Mouse (Mus musculus) MEL (cell line): ENCODE results near the gene Nasp. TPM values are rescaled to one million over a fixed set of nuclear protein-coding genes. Genes with fewer than 3 reads are reported as not detected.
A peak's percentile ranks its signal among the peaks of the same experiment; 100 is the strongest.

ENCODE experiments used
- DNase-seq: peaks from one replicate; pipeline ENCODE4 v3.0.0; 2011; ENCODE audit warnings: low read depth, low spot score
- H3K27ac ChIP-seq: 2 replicates; pipeline ENCODE4 v1.5.1; 2012; ENCODE audit warnings: low read depth, mild to moderate bottlenecking, control low read depth, low read length, moderate library complexity; ENCODE audit not compliant: control insufficient read depth
- H3K27me3 ChIP-seq, 2 experiments: fragments of 150-350 bp in 1 of 2; sonication (generic) in 1 of 2; 2 replicates each; pipeline ENCODE4 v1.6.1; 2012; ENCODE audit warnings: low read length in 2 of 2, mild to moderate bottlenecking in 2 of 2, improper control_type of control experiment in 1 of 2, moderate library complexity in 1 of 2; ENCODE audit not compliant: insufficient read depth in 2 of 2, control insufficient read depth in 1 of 2
- H3K36me3 ChIP-seq, 2 experiments: 2 replicates each; pipeline ENCODE4 v1.6.1; 2012 to 2014; ENCODE audit warnings: low read length in 2 of 2, improper control_type of control experiment in 1 of 2, inconsistent platforms in 1 of 2, mild to moderate bottlenecking in 1 of 2; ENCODE audit not compliant: insufficient read depth in 2 of 2, control insufficient read depth in 1 of 2
- H3K4me1 ChIP-seq, 2 experiments: fragments of 150-350 bp in 1 of 2; sonication (generic) in 1 of 2; 2 replicates each; pipeline ENCODE4 v1.6.1; 2012; ENCODE audit warnings: low read length in 2 of 2, improper control_type of control experiment in 1 of 2, mild to moderate bottlenecking in 1 of 2; ENCODE audit not compliant: insufficient read depth in 2 of 2, control insufficient read depth in 1 of 2
- H3K4me3 ChIP-seq, 2 experiments: fragments of 150-350 bp in 1 of 2; sonication (generic) in 1 of 2; 2 replicates each; pipeline ENCODE4 v1.5.1; 2012; ENCODE audit warnings: low read depth in 2 of 2, low read length in 2 of 2, mild to moderate bottlenecking in 2 of 2, moderate library complexity in 2 of 2, control low read depth in 1 of 2, improper control_type of control experiment in 1 of 2; ENCODE audit not compliant: control insufficient read depth in 1 of 2, insufficient read depth in 1 of 2
- H3K79me2 ChIP-seq: 2 replicates; pipeline ENCODE4 v1.6.1; 2012; ENCODE audit warnings: mild to moderate bottlenecking, low read length, moderate library complexity; ENCODE audit not compliant: control insufficient read depth, poor library complexity, insufficient read depth
- H3K9ac ChIP-seq: 2 replicates; pipeline ENCODE4 v1.6.1; 2012; ENCODE audit warnings: low read depth, mild to moderate bottlenecking, control low read depth, low read length, moderate library complexity; ENCODE audit not compliant: control insufficient read depth, poor library complexity, severe bottlenecking
- H3K9me3 ChIP-seq: fragments of 150-350 bp; sonication (generic); replicated peaks from 2 replicates; pipeline ENCODE4 v1.6.1; 2012; ENCODE audit warnings: mild to moderate bottlenecking, low read length, improper control_type of control experiment, moderate library complexity; ENCODE audit not compliant: insufficient read depth
- CHD1 ChIP-seq: IDR thresholded peaks from 2 replicates; pipeline ENCODE4 v1.6.1; 2012; ENCODE audit warnings: low read depth, mild to moderate bottlenecking, inconsistent platforms, low read length, improper control_type of control experiment
- CHD2 ChIP-seq: IDR thresholded peaks from 2 replicates; pipeline ENCODE4 v1.6.1; 2011; ENCODE audit warnings: low read length, improper control_type of control experiment
- CTCF ChIP-seq, 3 experiments: IDR thresholded peaks in 2 of 3; conservative IDR thresholded peaks in 1 of 3; 2 replicates each; pipeline ENCODE4 v1.5.1; 2011 to 2012; ENCODE audit warnings: low read length in 3 of 3, low read depth in 2 of 3, mild to moderate bottlenecking in 2 of 3, improper control_type of control experiment in 1 of 3, inconsistent platforms in 1 of 3, mixed read lengths in 1 of 3, moderate library complexity in 1 of 3; ENCODE audit not compliant: control insufficient read depth in 1 of 3, insufficient read depth in 1 of 3, poor library complexity in 1 of 3, severe bottlenecking in 1 of 3
- E2F4 ChIP-seq: IDR thresholded peaks from 2 replicates; pipeline ENCODE4 v1.6.1; 2011; ENCODE audit warnings: low read depth, low read length, improper control_type of control experiment, borderline replicate concordance
- ELF1 ChIP-seq: IDR thresholded peaks from 2 replicates; pipeline ENCODE4 v1.6.1; 2014; ENCODE audit warnings: low read depth, mild to moderate bottlenecking, inconsistent platforms, low read length, improper control_type of control experiment, moderate library complexity
- EP300 ChIP-seq, 2 experiments: IDR thresholded peaks; 2 replicates each; pipeline ENCODE4 v1.6.1; 2011; ENCODE audit warnings: improper control_type of control experiment in 2 of 2, low read length in 2 of 2, low read depth in 1 of 2, mild to moderate bottlenecking in 1 of 2
- ETS1 ChIP-seq: IDR thresholded peaks from 2 replicates; pipeline ENCODE4 v1.6.1; 2012; ENCODE audit warnings: low read depth, mild to moderate bottlenecking, inconsistent platforms, low read length, improper control_type of control experiment, moderate library complexity
- GABPA ChIP-seq: IDR thresholded peaks from 2 replicates; pipeline ENCODE4 v1.6.1; 2012; ENCODE audit warnings: low read depth, mild to moderate bottlenecking, inconsistent platforms, low read length, improper control_type of control experiment, moderate library complexity
- KAT2A ChIP-seq: conservative IDR thresholded peaks from 2 replicates; pipeline ENCODE4 v1.6.1; 2012; ENCODE audit warnings: low read depth, low read length, improper control_type of control experiment, inconsistent platforms
- MAFK ChIP-seq: IDR thresholded peaks from 2 replicates; pipeline ENCODE4 v1.6.1; 2011; ENCODE audit warnings: low read depth, mild to moderate bottlenecking, low read length, improper control_type of control experiment, borderline replicate concordance
- MAX ChIP-seq: IDR thresholded peaks from 2 replicates; pipeline ENCODE4 v1.6.1; 2011; ENCODE audit warnings: low read length, improper control_type of control experiment
- MAZ ChIP-seq: IDR thresholded peaks from 2 replicates; pipeline ENCODE4 v1.6.1; 2012; ENCODE audit warnings: low read depth, mild to moderate bottlenecking, inconsistent platforms, low read length, improper control_type of control experiment
- MXI1 ChIP-seq: IDR thresholded peaks from 2 replicates; pipeline ENCODE4 v1.6.1; 2011; ENCODE audit warnings: mild to moderate bottlenecking, low read depth, low read length, improper control_type of control experiment
- MYC ChIP-seq: IDR thresholded peaks from 2 replicates; pipeline ENCODE4 v1.6.1; 2011; ENCODE audit warnings: low read depth, mild to moderate bottlenecking, low read length, improper control_type of control experiment, moderate library complexity
- NELFE ChIP-seq: IDR thresholded peaks from 2 replicates; pipeline ENCODE4 v1.6.1; 2011; ENCODE audit warnings: low read depth, low read length, improper control_type of control experiment
- POLR2A ChIP-seq, 2 experiments: IDR thresholded peaks; 2 replicates each; pipeline ENCODE4 v1.6.1; 2011 to 2012; ENCODE audit warnings: low read length in 2 of 2, mild to moderate bottlenecking in 2 of 2, control low read depth in 1 of 2, improper control_type of control experiment in 1 of 2, low read depth in 1 of 2, moderate library complexity in 1 of 2; ENCODE audit not compliant: control insufficient read depth in 1 of 2, insufficient read depth in 1 of 2, poor library complexity in 1 of 2
- POLR2AphosphoS2 ChIP-seq: IDR thresholded peaks from 2 replicates; pipeline ENCODE4 v1.6.1; 2011; ENCODE audit warnings: low read length, improper control_type of control experiment
- POLR2AphosphoS5 ChIP-seq: IDR thresholded peaks from 2 replicates; pipeline ENCODE4 v1.6.1; 2012; ENCODE audit warnings: low read depth, borderline replicate concordance, mild to moderate bottlenecking, inconsistent platforms, low read length, moderate library complexity, mixed read lengths
- RAD21 ChIP-seq: IDR thresholded peaks from 2 replicates; pipeline ENCODE4 v1.6.1; 2011; ENCODE audit warnings: mild to moderate bottlenecking, low read depth, low read length, improper control_type of control experiment
- RCOR1 ChIP-seq: IDR thresholded peaks from 2 replicates; pipeline ENCODE4 v1.6.1; 2012; ENCODE audit warnings: low read depth, mild to moderate bottlenecking, inconsistent platforms, low read length, improper control_type of control experiment
- SIN3A ChIP-seq: IDR thresholded peaks from 2 replicates; pipeline ENCODE4 v1.6.1; 2012; ENCODE audit warnings: low read length, improper control_type of control experiment, inconsistent platforms
- SMC3 ChIP-seq: IDR thresholded peaks from 2 replicates; pipeline ENCODE4 v1.6.1; 2011; ENCODE audit warnings: low read depth, low read length, improper control_type of control experiment
- TAL1 ChIP-seq: IDR thresholded peaks from 2 replicates; pipeline ENCODE4 v1.6.1; 2012; ENCODE audit warnings: mild to moderate bottlenecking, inconsistent platforms, low read length, moderate library complexity, mixed read lengths
- TBP ChIP-seq: IDR thresholded peaks from 2 replicates; pipeline ENCODE4 v1.8.0; 2011; ENCODE audit warnings: low read depth, low read length, improper control_type of control experiment
- UBTF ChIP-seq: IDR thresholded peaks from 2 replicates; pipeline ENCODE4 v1.6.1; 2012; ENCODE audit warnings: low read depth, mild to moderate bottlenecking, inconsistent platforms, low read length, improper control_type of control experiment, moderate library complexity, borderline replicate concordance; ENCODE audit not compliant: insufficient read depth
- USF1 ChIP-seq: IDR thresholded peaks from 2 replicates; pipeline ENCODE4 v1.6.1; 2014; ENCODE audit warnings: low read depth, mild to moderate bottlenecking, inconsistent platforms, low read length, improper control_type of control experiment, moderate library complexity
- USF2 ChIP-seq, 2 experiments: IDR thresholded peaks; 2 replicates each; pipeline ENCODE4 v1.6.1; 2011 to 2012; ENCODE audit warnings: improper control_type of control experiment in 2 of 2, low read length in 2 of 2, borderline replicate concordance in 1 of 2, inconsistent platforms in 1 of 2, low read depth in 1 of 2, mild to moderate bottlenecking in 1 of 2; ENCODE audit not compliant: insufficient read depth in 1 of 2
- ZC3H11A ChIP-seq: IDR thresholded peaks from 2 replicates; pipeline ENCODE4 v1.6.1; 2012; ENCODE audit warnings: low read depth, mild to moderate bottlenecking, inconsistent platforms, low read length, improper control_type of control experiment
- ZKSCAN1 ChIP-seq: IDR thresholded peaks from 2 replicates; pipeline ENCODE4 v1.6.1; 2012; ENCODE audit warnings: low read depth, mild to moderate bottlenecking, inconsistent platforms, low read length, improper control_type of control experiment, moderate library complexity
- ZMIZ1 ChIP-seq: IDR thresholded peaks from 2 replicates; pipeline ENCODE4 v1.6.1; 2012; ENCODE audit warnings: low read depth, mild to moderate bottlenecking, inconsistent platforms, low read length, improper control_type of control experiment, moderate library complexity
- ZNF384 ChIP-seq: IDR thresholded peaks from 2 replicates; pipeline ENCODE4 v1.6.1; 2012; ENCODE audit warnings: low read depth, mild to moderate bottlenecking, inconsistent platforms, low read length, improper control_type of control experiment
- polyA plus RNA-seq, 2 experiments: library from polyadenylated mRNA; stranded (reverse) in 1 of 2; unstranded in 1 of 2; fragments of >175 nt in 1 of 2; fragments of >200 nt in 1 of 2; gene quantifications; 2 replicates each; pipeline versions ENCODE4 v1.2.1 to v1.2.4; 2012; ENCODE audit warnings: low replicate concordance in 2 of 2, low read depth in 1 of 2; ENCODE audit not compliant: insufficient read length in 2 of 2, insufficient read depth in 1 of 2, missing spikeins in 1 of 2
- total RNA-seq: library from RNA; depleted of rRNA; stranded (reverse); fragments of 300-350 nt; gene quantifications from 2 replicates; pipeline ENCODE4 v1.2.3, GENCODE M21; 2012

Gene Nasp
- total and polyA plus RNA-seq, 3 experiments, result 133 to 174 TPM; not detected in 1

DNA sequence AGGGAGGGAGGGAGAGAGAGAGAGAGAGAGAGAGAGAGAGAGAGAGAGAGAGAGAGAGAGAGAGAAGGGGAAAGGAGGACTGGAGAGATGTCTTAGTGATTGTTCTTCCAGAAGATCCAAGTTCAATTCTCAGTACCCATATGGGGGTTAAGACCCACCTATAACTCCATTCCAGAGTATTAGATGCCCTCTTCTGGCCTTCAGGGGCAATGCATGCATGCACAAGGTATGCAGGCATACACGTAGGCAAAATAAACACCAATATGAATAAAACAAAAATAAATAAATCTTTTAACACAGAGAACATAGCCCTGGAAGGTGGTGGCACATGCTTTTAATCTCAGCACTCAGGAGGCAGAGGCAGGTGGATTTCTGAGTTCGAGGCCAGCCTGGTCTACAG lies 41.5 kb upstream of the Nasp start (continued):
- TF ChIP-seq USF2 (IDR thresholded peaks at IDR 0.05; ENCODE audit: borderline replicate concordance in 1 of 2, insufficient read depth in 1 of 2, low read depth in 1 of 2, low read length in 2 of 2) (no peak), CTCF (IDR thresholded peaks at IDR 0.05 in 2 of 3, conservative IDR thresholded peaks at IDR 0.05 in 1 of 3; ENCODE audit: control insufficient read depth in 1 of 3, insufficient read depth in 1 of 3, low read depth in 2 of 3, low read length in 3 of 3, poor library complexity in 1 of 3, severe bottlenecking in 1 of 3) (peak; percentile 36 to 51 (median 45); a peak in 5 of 6 replicates), POLR2AphosphoS2 (no peak), TBP (no peak), SMC3 (peak; percentile 33), CHD1 (no peak), ZC3H11A (peak; percentile 22; the same call in 1 of the 2 replicates)

DNA sequence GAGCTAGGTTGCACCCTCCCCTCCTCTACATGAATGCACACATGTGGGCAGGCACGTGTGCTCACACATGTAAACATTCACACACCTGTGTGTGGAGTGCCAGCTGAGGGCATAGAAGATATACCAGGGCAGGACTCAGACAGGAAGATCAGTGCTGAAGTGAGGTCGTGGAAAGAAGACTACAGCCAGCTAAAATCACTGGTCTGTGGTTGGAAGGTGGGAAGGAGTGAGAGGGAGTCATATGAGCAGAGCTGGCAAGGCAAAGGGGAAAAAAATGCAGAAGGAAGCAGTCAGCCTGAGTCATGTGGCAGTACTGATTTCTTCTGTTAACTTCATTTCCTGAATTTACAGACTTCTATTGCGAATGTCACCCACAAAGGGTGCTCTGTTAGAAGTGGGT lies 40.4 kb upstream of the Nasp start:
- no peaks in the 10 kb centered on the region for H3K79me2 ChIP-seq
- no peak overlapping the region for H3K9ac ChIP-seq
- H3K27me3 ChIP-seq, result no peaks in the 10 kb centered on the region; a peak in 1 of 4 replicates
- no peak overlapping the region for H3K27ac ChIP-seq
- no peak overlapping the region for H3K4me3 ChIP-seq
- TF ChIP-seq MYC (no peak; the same call in 1 of the 2 replicates), ZC3H11A (no peak), ETS1 (no peak), E2F4 (no peak), TAL1 (no peak), POLR2AphosphoS5 (no peak), ZNF384 (peak; percentile 54; the same call in 1 of the 2 replicates), GABPA (no peak), USF1 (peak; percentile 72), CHD2 (no peak), MAFK (no peak), CHD1 (no peak), EP300 (IDR thresholded peaks at IDR 0.05; ENCODE audit: low read depth in 1 of 2, low read length in 2 of 2) (0 out of 4 replicates have a peak, but pooled peaks have one; percentile 17 to 20), KAT2A (no peak), ZKSCAN1 (no peak), UBTF (no peak), RAD21 (no peak), MAZ (no peak), ELF1 (no peak), RCOR1 (peak; percentile 96), SIN3A (no peak), MAX (no peak), MXI1 (no peak), ZMIZ1 (no peak), NELFE (no peak), POLR2A (IDR thresholded peaks at IDR 0.05; ENCODE audit: control insufficient read depth in 1 of 2, insufficient read depth in 1 of 2, low read depth in 1 of 2, low read length in 2 of 2, poor library complexity in 1 of 2) (no peak), SMC3 (no peak)
- TF ChIP-seq, all 39 proteins: peak for 4
- Histone ChIP-seq H3K9me3 (no peaks in the 10 kb centered on the region), H3K36me3 (peaks cover 0 to 5% of the 10 kb centered on the region in 2 experiments; a peak in 2 of 4 replicates), H3K4me1 (peaks cover 3 to 7% of the 10 kb centered on the region in 2 experiments; a peak in 2 of 4 replicates)
- peak; percentile 61 for DNase-seq
